Mouse (Mus musculus): Measurements from ENCODE around the gene Fezf2. TPM values are rescaled to one million over a fixed set of nuclear protein-coding genes. Genes with fewer than 3 reads are reported as not detected.

Fezf2 gene
- polyA plus RNA-seq, 1 experiment from 2014 or later, result 3.8 TPM

GRCm38 (mm10) chr14:12337998-12338809 is 9.8 kb downstream of the Fezf2 start:
- no peak overlapping the region for H3K4me3 ChIP-seq (ENCODE audit: low read depth, low read length)
- H3K9ac ChIP-seq (ENCODE audit: low read length), result no peak overlapping the region
- no peak overlapping the region for H3K4me2 ChIP-seq
- peaks cover 93% of the 10 kb centered on the region for H3K27me3 ChIP-seq (ENCODE audit: control insufficient read depth, insufficient read depth, low read length)
- 1% methylated on average over 16 of the region's 16 CpGs for WGBS
- peaks cover 8% of the 10 kb centered on the region for H3K4me1 ChIP-seq (ENCODE audit: control insufficient read depth, insufficient read depth, low read length)
- H3K27ac ChIP-seq (ENCODE audit: low read depth, low read length), result no peak overlapping the region
- H3K36me3 ChIP-seq (ENCODE audit: control insufficient read depth, insufficient read depth, low read length), result no peaks in the 10 kb centered on the region
- ATAC-seq (ENCODE audit: low FRiP score) (peak; percentile 22; the same call in 1 of the 2 replicates), DNase-seq (ENCODE audit: low spot score, missing footprints) (peak; percentile 94)
- no peaks in the 10 kb centered on the region for H3K9me3 ChIP-seq (ENCODE audit: control insufficient read depth, low read length)

GRCm38 (mm10) chr14:12337421-12337997 is 10.5 kb downstream of the Fezf2 start:
- H3K27me3 ChIP-seq (ENCODE audit: control insufficient read depth, insufficient read depth, low read length), result peaks cover 86% of the 10 kb centered on the region
- no peak overlapping the region for H3K4me3 ChIP-seq (ENCODE audit: low read depth, low read length)
- ATAC-seq (ENCODE audit: low FRiP score) (no peak), DNase-seq (ENCODE audit: low spot score, missing footprints) (no peak)
- no peak overlapping the region for H3K27ac ChIP-seq (ENCODE audit: low read depth, low read length)
- no peaks in the 10 kb centered on the region for H3K36me3 ChIP-seq (ENCODE audit: control insufficient read depth, insufficient read depth, low read length)
- 2% methylated on average over 8 of the region's 8 CpGs for WGBS
- no peak overlapping the region for H3K4me2 ChIP-seq
- H3K4me1 ChIP-seq (ENCODE audit: control insufficient read depth, insufficient read depth, low read length), result peaks cover 8% of the 10 kb centered on the region
- H3K9me3 ChIP-seq (ENCODE audit: control insufficient read depth, low read length), result no peaks in the 10 kb centered on the region
- no peak overlapping the region for H3K9ac ChIP-seq (ENCODE audit: low read length)

GRCm38 (mm10) chr14:12334925-12335324 is 13.1 kb downstream of the Fezf2 start:
- Histone ChIP-seq H3K27ac (ENCODE audit: low read depth, low read length) (no peak overlapping the region), H3K27me3 (ENCODE audit: control insufficient read depth, insufficient read depth, low read length) (peaks cover 64% of the 10 kb centered on the region), H3K9me3 (ENCODE audit: control insufficient read depth, low read length) (no peaks in the 10 kb centered on the region), H3K9ac (ENCODE audit: low read length) (no peak overlapping the region), H3K4me1 (ENCODE audit: control insufficient read depth, insufficient read depth, low read length) (0 out of 2 replicates have a peak, but pooled peaks cover 3% of the 10 kb centered on the region), H3K36me3 (ENCODE audit: control insufficient read depth, insufficient read depth, low read length) (no peaks in the 10 kb centered on the region), H3K4me2 (no peak overlapping the region), H3K4me3 (ENCODE audit: low read depth, low read length) (no peak overlapping the region)
- WGBS, result 51% methylated on average over 7 of the region's 7 CpGs
- ATAC-seq (ENCODE audit: low FRiP score) (peak; percentile 47; the same call in 1 of the 2 replicates), DNase-seq (ENCODE audit: low spot score, missing footprints) (no peak)

DNA sequence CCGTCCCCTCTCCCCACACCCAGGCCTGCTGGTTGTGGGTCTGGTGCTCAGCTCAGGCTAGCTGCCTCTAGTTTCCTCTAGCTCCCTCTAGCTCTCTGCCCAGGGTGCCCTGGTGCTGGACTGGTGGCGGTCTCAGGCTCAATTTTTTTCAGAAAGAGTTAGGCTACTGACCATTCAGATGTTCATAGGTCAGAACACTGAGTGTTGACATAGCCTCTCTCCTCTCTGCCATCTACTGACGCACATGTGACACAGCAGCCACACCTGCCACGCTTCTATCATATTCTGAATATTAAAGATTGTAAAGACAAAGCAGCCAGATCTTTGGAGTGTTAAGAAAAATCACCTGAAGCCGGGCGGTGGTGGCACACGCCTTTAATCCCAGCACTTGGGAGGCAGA is 14.4 kb downstream of the Fezf2 start:
- H3K27me3 ChIP-seq (ENCODE audit: control insufficient read depth, insufficient read depth, low read length), result peaks cover 52% of the 10 kb centered on the region
- DNase-seq (ENCODE audit: low spot score, missing footprints), result peak; percentile 56
- WGBS, result 85% methylated on average over 7 of the region's 7 CpGs
- no peak for ATAC-seq (ENCODE audit: low FRiP score)
- H3K4me2 ChIP-seq, result no peak overlapping the region
- H3K9ac ChIP-seq (ENCODE audit: low read length), result no peak overlapping the region
- H3K27ac ChIP-seq (ENCODE audit: low read depth, low read length), result no peak overlapping the region
- 0 out of 2 replicates have a peak, but pooled peaks cover 3% of the 10 kb centered on the region for H3K4me1 ChIP-seq (ENCODE audit: control insufficient read depth, insufficient read depth, low read length)
- H3K9me3 ChIP-seq (ENCODE audit: control insufficient read depth, low read length), result no peaks in the 10 kb centered on the region
- H3K4me3 ChIP-seq (ENCODE audit: low read depth, low read length), result no peak overlapping the region
- no peaks in the 10 kb centered on the region for H3K36me3 ChIP-seq (ENCODE audit: control insufficient read depth, insufficient read depth, low read length)

GRCm38 (mm10) chr14:12303106-12303505 is 44.9 kb downstream of the Fezf2 start:
- Histone ChIP-seq H3K4me1 (ENCODE audit: control insufficient read depth, insufficient read depth, low read length) (no peaks in the 10 kb centered on the region), H3K4me2 (no peak overlapping the region), H3K9me3 (ENCODE audit: control insufficient read depth, low read length) (no peaks in the 10 kb centered on the region), H3K27me3 (ENCODE audit: control insufficient read depth, insufficient read depth, low read length) (no peaks in the 10 kb centered on the region), H3K9ac (ENCODE audit: low read length) (no peak overlapping the region), H3K36me3 (ENCODE audit: control insufficient read depth, insufficient read depth, low read length) (no peaks in the 10 kb centered on the region), H3K27ac (ENCODE audit: low read depth, low read length) (no peak overlapping the region), H3K4me3 (ENCODE audit: low read depth, low read length) (no peak overlapping the region)
- peak; percentile 14 for DNase-seq (ENCODE audit: low spot score, missing footprints)
- WGBS, result 76% methylated on average over 2 of the region's 2 CpGs
- ATAC-seq (ENCODE audit: low FRiP score), result no peak

DNA sequence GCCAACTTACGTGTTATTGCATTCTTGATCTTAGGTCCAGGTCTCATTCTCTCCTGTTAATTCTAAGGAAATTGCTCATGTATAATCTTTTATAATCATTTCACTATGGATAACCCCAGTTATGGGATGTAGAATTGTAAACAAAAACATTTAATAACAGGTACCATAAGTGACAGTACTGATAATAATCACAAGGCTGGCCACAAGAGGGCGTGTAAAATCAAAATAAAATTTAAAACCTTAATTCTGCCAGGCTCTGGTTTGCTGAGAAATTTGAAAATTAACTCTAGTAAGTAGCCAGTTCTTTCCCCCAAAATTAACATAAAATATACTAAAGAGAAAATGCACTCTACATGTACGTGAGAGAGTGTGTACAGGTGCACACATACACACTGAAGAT is 47.3 kb downstream of the Fezf2 start:
- no peaks in the 10 kb centered on the region for H3K27me3 ChIP-seq (ENCODE audit: control insufficient read depth, insufficient read depth, low read length)
- 69% methylated on average over 3 of the region's 3 CpGs for WGBS
- no peak overlapping the region for H3K27ac ChIP-seq (ENCODE audit: low read depth, low read length)
- no peak overlapping the region for H3K4me2 ChIP-seq
- no peak for ATAC-seq (ENCODE audit: low FRiP score)
- H3K9ac ChIP-seq (ENCODE audit: low read length), result no peak overlapping the region
- H3K36me3 ChIP-seq (ENCODE audit: control insufficient read depth, insufficient read depth, low read length), result no peaks in the 10 kb centered on the region
- peak; percentile 79 for DNase-seq (ENCODE audit: low spot score, missing footprints)
- H3K9me3 ChIP-seq (ENCODE audit: control insufficient read depth, low read length), result no peaks in the 10 kb centered on the region
- no peak overlapping the region for H3K4me3 ChIP-seq (ENCODE audit: low read depth, low read length)
- no peaks in the 10 kb centered on the region for H3K4me1 ChIP-seq (ENCODE audit: control insufficient read depth, insufficient read depth, low read length)

GRCm38 (mm10) chr14:12300275-12300674 is 47.7 kb downstream of the Fezf2 start:
- Histone ChIP-seq H3K36me3 (ENCODE audit: control insufficient read depth, insufficient read depth, low read length) (no peaks in the 10 kb centered on the region), H3K9ac (ENCODE audit: low read length) (no peak overlapping the region), H3K4me1 (ENCODE audit: control insufficient read depth, insufficient read depth, low read length) (no peaks in the 10 kb centered on the region), H3K9me3 (ENCODE audit: control insufficient read depth, low read length) (no peaks in the 10 kb centered on the region), H3K4me3 (ENCODE audit: low read depth, low read length) (no peak overlapping the region), H3K4me2 (no peak overlapping the region), H3K27ac (ENCODE audit: low read depth, low read length) (no peak overlapping the region), H3K27me3 (ENCODE audit: control insufficient read depth, insufficient read depth, low read length) (no peaks in the 10 kb centered on the region)
- ATAC-seq (ENCODE audit: low FRiP score), result no peak
- DNase-seq (ENCODE audit: low spot score, missing footprints), result peak; percentile 76
- WGBS, result 76% methylated on average over 4 of the region's 4 CpGs

DNA sequence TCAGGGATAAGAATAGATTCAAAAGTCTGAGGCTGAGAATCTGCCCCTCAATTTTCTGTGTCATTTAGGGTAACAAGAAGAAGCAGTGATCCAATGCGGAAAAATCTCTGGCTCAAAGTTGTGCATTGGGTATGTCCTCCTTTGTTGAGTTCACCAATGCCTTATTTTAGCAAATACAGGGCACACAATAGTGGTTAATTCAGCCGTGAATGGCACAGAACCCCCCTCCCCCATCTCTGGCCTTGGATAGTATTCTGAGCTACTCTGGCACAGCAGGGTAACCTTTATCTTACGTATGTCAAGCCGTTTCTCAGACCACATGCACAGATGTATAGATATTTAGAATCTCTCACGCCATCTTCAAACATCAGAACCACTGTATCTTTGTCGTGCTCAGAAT is 48.3 kb downstream of the Fezf2 start:
- WGBS, result 49% methylated on average over 6 of the region's 6 CpGs
- no peaks in the 10 kb centered on the region for H3K9me3 ChIP-seq (ENCODE audit: control insufficient read depth, low read length)
- H3K4me1 ChIP-seq (ENCODE audit: control insufficient read depth, insufficient read depth, low read length), result no peaks in the 10 kb centered on the region
- H3K27ac ChIP-seq (ENCODE audit: low read depth, low read length), result no peak overlapping the region
- H3K9ac ChIP-seq (ENCODE audit: low read length), result no peak overlapping the region
- H3K4me3 ChIP-seq (ENCODE audit: low read depth, low read length), result no peak overlapping the region
- ATAC-seq (ENCODE audit: low FRiP score) (no peak), DNase-seq (ENCODE audit: low spot score, missing footprints) (peak; percentile 59)
- H3K36me3 ChIP-seq (ENCODE audit: control insufficient read depth, insufficient read depth, low read length), result no peaks in the 10 kb centered on the region
- no peak overlapping the region for H3K4me2 ChIP-seq
- H3K27me3 ChIP-seq (ENCODE audit: control insufficient read depth, insufficient read depth, low read length), result no peaks in the 10 kb centered on the region

- Histone ChIP-seq H3K36me3 (ENCODE audit: control insufficient read depth, insufficient read depth, low read length) (no peaks in the 10 kb centered on the region), H3K4me2 (no peak overlapping the region), H3K9ac (ENCODE audit: low read length) (no peak overlapping the region), H3K4me1 (ENCODE audit: control insufficient read depth, insufficient read depth, low read length) (no peaks in the 10 kb centered on the region), H3K27ac (ENCODE audit: low read depth, low read length) (no peak overlapping the region), H3K27me3 (ENCODE audit: control insufficient read depth, insufficient read depth, low read length) (no peaks in the 10 kb centered on the region), H3K9me3 (ENCODE audit: control insufficient read depth, low read length) (no peaks in the 10 kb centered on the region), H3K4me3 (ENCODE audit: low read depth, low read length) (no peak overlapping the region)
- peak; percentile 66 for DNase-seq (ENCODE audit: low spot score, missing footprints)
- ATAC-seq (ENCODE audit: low FRiP score), result no peak
Measured at GRCm38 (mm10) chr14:12299171-12299570, 48.8 kb downstream of the Fezf2 start.
